Mouse (Mus musculus): ENCODE results near the gene Gm20481. TPM values are rescaled to one million over a fixed set of nuclear protein-coding genes. Genes with fewer than 3 reads are reported as not detected.

Gene Gm20481
- polyA plus RNA-seq, 1 experiment = not detected

DNA sequence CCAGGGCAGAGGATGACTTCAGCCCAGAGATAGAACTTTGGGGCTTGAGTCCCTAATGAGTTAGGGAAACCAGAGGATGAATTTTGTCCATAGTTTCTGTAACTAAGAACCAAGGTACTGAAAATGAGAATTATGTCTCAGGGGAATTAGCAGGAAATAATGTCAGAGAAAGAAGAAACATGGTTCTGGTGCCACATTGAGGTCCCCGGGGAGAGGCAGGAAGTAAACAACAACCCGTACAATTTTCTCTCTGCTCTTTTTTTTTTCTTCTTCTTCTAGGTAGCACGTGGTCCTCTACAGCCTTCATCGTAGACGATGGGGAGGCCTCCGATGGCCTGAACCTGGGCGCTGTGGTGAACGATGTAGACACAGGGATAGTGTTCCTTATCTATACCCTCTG, 37.4 kb upstream of the Gm20481 start:
- H3K27ac ChIP-seq (ENCODE audit: control insufficient read depth, insufficient read depth, low read depth, low read length) = no peak overlapping the region
- no peaks in the 10 kb centered on the region for H3K27me3 ChIP-seq (ENCODE audit: control insufficient read depth, insufficient read depth, low read length)
- no peak overlapping the region for H3K4me3 ChIP-seq (ENCODE audit: control insufficient read depth, low read depth, low read length)

DNA sequence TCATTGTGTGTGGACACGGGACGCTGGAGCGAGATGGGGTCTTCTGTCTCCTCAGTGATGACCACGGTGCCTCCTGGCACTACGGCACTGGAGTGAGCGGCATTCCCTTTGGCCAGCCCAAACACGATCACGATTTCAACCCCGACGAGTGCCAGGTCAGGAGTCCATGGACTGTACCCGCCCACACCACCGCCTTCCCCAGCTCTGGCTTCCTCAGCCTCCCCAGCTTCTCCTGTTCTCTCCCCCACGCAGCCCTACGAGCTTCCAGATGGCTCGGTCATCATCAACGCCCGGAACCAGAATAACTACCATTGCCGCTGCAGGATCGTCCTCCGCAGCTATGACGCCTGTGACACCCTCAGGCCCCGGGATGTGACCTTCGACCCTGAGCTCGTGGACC, 35.7 kb upstream of the Gm20481 start:
- peaks cover 26% of the 10 kb centered on the region for H3K4me1 ChIP-seq (ENCODE audit: control insufficient read depth, insufficient read depth, low read length)

More for the DNA sequence above, 37.4 kb upstream of the Gm20481 start:
- Histone ChIP-seq H3K4me1 (ENCODE audit: control insufficient read depth, insufficient read depth, low read length) (peaks cover 26% of the 10 kb centered on the region), H3K36me3 (ENCODE audit: control insufficient read depth, insufficient read depth, low read length) (no peaks in the 10 kb centered on the region)
- TF ChIP-seq POLR2A (IDR thresholded peaks at IDR 0.05; ENCODE audit: control insufficient read depth, low read depth, low read length) = no peak
- TF ChIP-seq CTCF (IDR thresholded peaks at IDR 0.05; ENCODE audit: control insufficient read depth, insufficient read depth, insufficient replicate concordance, low read depth, low read length) = no peak

DNA sequence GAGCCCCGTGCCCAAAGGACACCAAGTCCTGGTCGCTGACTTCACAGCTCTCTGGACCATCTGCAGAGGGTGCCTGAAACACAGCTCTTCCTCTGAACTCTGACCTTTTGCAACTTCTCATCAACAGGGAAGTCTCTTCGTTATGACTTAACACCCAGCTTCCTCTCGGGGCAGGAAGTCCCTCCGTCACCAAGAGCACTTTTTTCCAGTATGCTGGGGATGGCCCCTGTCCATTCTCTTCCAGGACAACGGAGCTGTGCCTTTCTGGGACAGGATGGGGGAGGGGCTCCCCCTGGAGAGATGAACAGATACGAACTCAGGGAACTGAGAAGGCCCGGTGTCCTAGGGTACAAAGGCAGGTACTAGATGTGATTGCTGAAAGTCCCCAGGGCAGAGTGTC, 34.9 kb upstream of the Gm20481 start:
- Histone ChIP-seq H3K27ac (ENCODE audit: control insufficient read depth, insufficient read depth, low read depth, low read length) (no peak overlapping the region), H3K4me3 (ENCODE audit: control insufficient read depth, low read depth, low read length) (peak overlapping the region; percentile 8), H3K4me1 (ENCODE audit: control insufficient read depth, insufficient read depth, low read length) (peaks cover 26% of the 10 kb centered on the region), H3K36me3 (ENCODE audit: control insufficient read depth, insufficient read depth, low read length) (no peaks in the 10 kb centered on the region), H3K27me3 (ENCODE audit: control insufficient read depth, insufficient read depth, low read length) (no peaks in the 10 kb centered on the region)
- no peak for TF ChIP-seq POLR2A (IDR thresholded peaks at IDR 0.05; ENCODE audit: control insufficient read depth, low read depth, low read length)
- TF ChIP-seq CTCF (IDR thresholded peaks at IDR 0.05; ENCODE audit: control insufficient read depth, insufficient read depth, insufficient replicate concordance, low read depth, low read length) = no peak

More for the DNA sequence above, 35.7 kb upstream of the Gm20481 start:
- no peaks in the 10 kb centered on the region for H3K27me3 ChIP-seq (ENCODE audit: control insufficient read depth, insufficient read depth, low read length)
- no peak overlapping the region for H3K27ac ChIP-seq (ENCODE audit: control insufficient read depth, insufficient read depth, low read depth, low read length)
- H3K36me3 ChIP-seq (ENCODE audit: control insufficient read depth, insufficient read depth, low read length) = no peaks in the 10 kb centered on the region
- no peak for TF ChIP-seq CTCF (IDR thresholded peaks at IDR 0.05; ENCODE audit: control insufficient read depth, insufficient read depth, insufficient replicate concordance, low read depth, low read length)
- no peak for TF ChIP-seq POLR2A (IDR thresholded peaks at IDR 0.05; ENCODE audit: control insufficient read depth, low read depth, low read length)
- peak overlapping the region; percentile 23 for H3K4me3 ChIP-seq (ENCODE audit: control insufficient read depth, low read depth, low read length)

DNA sequence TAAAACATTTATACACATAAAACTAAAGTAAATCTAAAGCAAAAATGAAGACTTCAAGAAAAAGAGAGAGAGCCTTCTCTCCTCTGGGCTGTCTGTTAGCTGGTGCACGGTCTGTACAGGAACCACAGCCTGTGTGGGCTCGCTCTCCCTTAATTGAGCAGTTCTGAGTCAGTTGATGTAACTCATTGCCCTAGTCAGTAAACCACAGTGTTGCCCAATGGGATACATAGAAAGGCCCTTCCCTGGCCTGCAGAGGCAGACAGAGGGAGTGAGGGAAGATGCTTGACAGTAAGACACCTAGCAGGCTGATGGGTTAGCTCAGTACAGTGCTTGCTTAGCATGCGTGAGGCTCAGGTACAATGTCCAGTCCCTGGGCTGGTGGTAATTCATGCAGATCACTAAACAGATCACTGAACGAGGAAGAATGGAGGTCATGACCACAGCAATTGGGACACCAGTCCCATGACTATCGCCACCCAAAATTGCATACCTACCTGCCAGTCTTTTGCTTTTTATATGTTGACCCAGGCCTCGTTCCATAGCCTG, 31.7 kb upstream of the Gm20481 start:
- TF ChIP-seq POLR2A (IDR thresholded peaks at IDR 0.05; ENCODE audit: control insufficient read depth, low read depth, low read length) = no peak
- TF ChIP-seq CTCF (IDR thresholded peaks at IDR 0.05; ENCODE audit: control insufficient read depth, insufficient read depth, insufficient replicate concordance, low read depth, low read length) = no peak

DNA sequence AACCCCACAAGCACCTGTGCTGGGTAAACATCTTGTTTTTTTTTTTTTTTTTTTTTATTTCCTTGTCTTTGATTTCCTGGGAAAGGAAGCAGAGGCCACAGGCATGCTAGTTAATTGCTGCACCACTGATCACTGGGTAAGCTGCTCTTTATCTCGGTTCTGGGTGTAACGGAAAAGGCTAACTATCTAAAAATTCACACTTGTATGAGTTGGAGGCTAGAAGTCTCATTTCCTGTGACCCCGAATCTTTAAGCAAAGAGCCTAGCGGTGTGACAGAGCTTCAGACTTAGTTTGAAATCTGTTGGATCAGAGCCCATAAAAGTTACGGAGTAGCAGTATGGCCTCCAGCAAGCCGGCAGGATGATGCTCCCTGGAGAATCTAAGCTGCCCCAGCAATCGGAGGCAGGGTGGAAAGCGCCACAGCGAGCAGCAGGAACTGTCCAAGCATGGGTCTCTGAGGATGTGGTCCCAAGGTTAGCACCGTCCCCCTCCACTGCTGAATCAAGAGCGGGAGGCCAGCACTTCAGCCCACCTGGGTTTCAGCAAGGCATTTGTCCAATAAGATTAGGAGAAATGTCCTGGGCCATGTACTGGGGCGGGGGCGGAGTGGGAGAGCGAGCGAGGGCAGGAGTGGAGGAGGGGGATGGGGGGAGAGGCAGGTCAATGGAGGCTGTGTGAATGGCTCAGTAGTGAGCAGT, 28.2 kb upstream of the Gm20481 start:
- TF ChIP-seq POLR2A (IDR thresholded peaks at IDR 0.05; ENCODE audit: control insufficient read depth, low read depth, low read length) (no peak), CTCF (IDR thresholded peaks at IDR 0.05; ENCODE audit: control insufficient read depth, insufficient read depth, insufficient replicate concordance, low read depth, low read length) (no peak)
- H3K27ac ChIP-seq (ENCODE audit: control insufficient read depth, insufficient read depth, low read depth, low read length) = peak overlapping the region; percentile 54; the same call in 1 of the 2 replicates
- H3K4me1 ChIP-seq (ENCODE audit: control insufficient read depth, insufficient read depth, low read length) = peaks cover 13% of the 10 kb centered on the region
- no peaks in the 10 kb centered on the region for H3K27me3 ChIP-seq (ENCODE audit: control insufficient read depth, insufficient read depth, low read length)
- peak overlapping the region; percentile 77 for H3K4me3 ChIP-seq (ENCODE audit: control insufficient read depth, low read depth, low read length)
- no peaks in the 10 kb centered on the region for H3K36me3 ChIP-seq (ENCODE audit: control insufficient read depth, insufficient read depth, low read length)

More for the DNA sequence above, 31.7 kb upstream of the Gm20481 start:
- no peaks in the 10 kb centered on the region for H3K27me3 ChIP-seq (ENCODE audit: control insufficient read depth, insufficient read depth, low read length)
- H3K4me3 ChIP-seq (ENCODE audit: control insufficient read depth, low read depth, low read length) = no peak overlapping the region
- peaks cover 26% of the 10 kb centered on the region for H3K4me1 ChIP-seq (ENCODE audit: control insufficient read depth, insufficient read depth, low read length)
- H3K36me3 ChIP-seq (ENCODE audit: control insufficient read depth, insufficient read depth, low read length) = no peaks in the 10 kb centered on the region
- H3K27ac ChIP-seq (ENCODE audit: control insufficient read depth, insufficient read depth, low read depth, low read length) = no peak overlapping the region

DNA sequence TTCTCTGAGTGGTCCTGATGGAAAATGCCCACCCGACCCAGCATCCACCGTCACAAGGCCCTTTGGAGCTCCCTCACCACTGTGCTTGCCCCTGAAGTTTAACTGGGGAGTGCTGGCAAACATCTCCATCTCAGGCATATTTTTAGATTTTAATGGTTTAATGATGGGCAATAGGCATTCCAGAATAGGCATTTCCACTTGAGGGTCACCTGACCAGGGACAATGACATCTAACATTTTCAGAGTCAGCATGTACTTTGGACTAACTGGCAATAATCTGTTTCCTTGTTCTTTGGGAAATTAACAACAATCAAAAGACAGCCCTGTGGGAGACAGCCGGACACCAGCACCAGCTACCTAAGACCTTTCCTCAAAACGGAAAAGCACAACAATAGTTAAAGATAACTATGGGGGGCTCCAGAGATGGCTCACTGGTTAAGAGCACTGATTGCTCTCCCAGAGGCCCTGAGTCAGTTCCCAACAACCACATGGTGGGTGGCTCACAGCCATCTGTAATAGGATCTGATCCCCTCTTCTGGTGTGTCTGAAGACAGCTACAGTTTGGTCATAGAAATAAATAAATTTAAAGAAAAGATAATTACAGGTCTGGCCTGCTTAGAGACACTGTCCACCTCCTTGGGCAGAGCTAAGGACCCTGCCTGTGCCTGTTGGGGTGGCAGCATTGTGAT, 26.4 kb upstream of the Gm20481 start:
- Histone ChIP-seq H3K4me1 (ENCODE audit: control insufficient read depth, insufficient read depth, low read length) (peaks cover 13% of the 10 kb centered on the region), H3K4me3 (ENCODE audit: control insufficient read depth, low read depth, low read length) (no peak overlapping the region), H3K27me3 (ENCODE audit: control insufficient read depth, insufficient read depth, low read length) (no peaks in the 10 kb centered on the region), H3K27ac (ENCODE audit: control insufficient read depth, insufficient read depth, low read depth, low read length) (no peak overlapping the region), H3K36me3 (ENCODE audit: control insufficient read depth, insufficient read depth, low read length) (no peaks in the 10 kb centered on the region)
- no peak for TF ChIP-seq CTCF (IDR thresholded peaks at IDR 0.05; ENCODE audit: control insufficient read depth, insufficient read depth, insufficient replicate concordance, low read depth, low read length)
- TF ChIP-seq POLR2A (IDR thresholded peaks at IDR 0.05; ENCODE audit: control insufficient read depth, low read depth, low read length) = no peak

DNA sequence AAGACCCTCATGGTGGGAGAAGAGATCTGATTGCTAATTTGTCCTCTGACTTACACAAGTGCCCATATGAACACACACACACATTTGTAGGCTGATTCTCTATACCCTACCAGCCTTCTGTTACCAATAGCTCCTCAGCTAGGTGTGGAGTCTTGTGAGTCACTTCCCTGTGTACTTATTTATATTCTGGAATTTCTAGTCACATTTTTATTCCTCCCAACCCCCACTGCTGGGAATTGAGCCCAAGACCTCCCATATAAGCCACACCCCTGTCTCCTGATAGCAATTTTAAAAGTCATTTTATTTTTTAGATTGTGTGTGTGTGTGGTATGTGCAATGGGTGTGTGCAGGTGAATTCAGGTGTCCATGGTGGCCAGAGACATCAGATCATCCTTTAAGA, 25.4 kb upstream of the Gm20481 start:
- Histone ChIP-seq H3K36me3 (ENCODE audit: control insufficient read depth, insufficient read depth, low read length) (no peaks in the 10 kb centered on the region), H3K27me3 (ENCODE audit: control insufficient read depth, insufficient read depth, low read length) (no peaks in the 10 kb centered on the region), H3K4me1 (ENCODE audit: control insufficient read depth, insufficient read depth, low read length) (peaks cover 13% of the 10 kb centered on the region), H3K27ac (ENCODE audit: control insufficient read depth, insufficient read depth, low read depth, low read length) (no peak overlapping the region), H3K4me3 (ENCODE audit: control insufficient read depth, low read depth, low read length) (no peak overlapping the region)
- no peak for TF ChIP-seq POLR2A (IDR thresholded peaks at IDR 0.05; ENCODE audit: control insufficient read depth, low read depth, low read length)

Data from testis, adult 2 months (tissue).